Mouse (Mus musculus) lung, adult 2 months (tissue): ENCODE data around the gene Ftl1.

Experiments used
- CTCF ChIP-seq: fragments of 200-500 bp; IDR thresholded peaks from 2 replicates; pipeline ENCODE4 v1.5.1; 2011; ENCODE audit warnings: mild to moderate bottlenecking, low read length, control low read depth; ENCODE audit not compliant: insufficient read depth
- POLR2A ChIP-seq: fragments of 200-500 bp; IDR thresholded peaks from 2 replicates; pipeline ENCODE4 v1.6.1; 2011; ENCODE audit warnings: low read depth, mild to moderate bottlenecking, control low read depth, low read length, borderline replicate concordance; ENCODE audit errors: extremely low read depth

- TF ChIP-seq CTCF, result no peak
- no peak for TF ChIP-seq POLR2A
Observed at GRCm38 (mm10) chr7:45412421-45412820, 47.3 kb downstream of the Ftl1 start.
